Mouse (Mus musculus): ENCODE measurements around the gene Bysl. TPM values are rescaled to one million over a fixed set of nuclear protein-coding genes. Genes with fewer than 3 reads are reported as not detected.
A peak's percentile ranks its signal among the peaks of the same experiment; 100 is the strongest.
"Not testable (repeated sequence)": the region's sequence is repeated elsewhere in the genome, so short reads cannot be mapped to it uniquely, and the experiment has no call there.

Gene Bysl
- 2.5 and 3.4 TPM in 2 replicates for total RNA-seq (2014; rRNA removed)
- 6.7 and 8.1 TPM in 2 replicates for polyA plus RNA-seq (2012; rRNA removed)

DNA sequence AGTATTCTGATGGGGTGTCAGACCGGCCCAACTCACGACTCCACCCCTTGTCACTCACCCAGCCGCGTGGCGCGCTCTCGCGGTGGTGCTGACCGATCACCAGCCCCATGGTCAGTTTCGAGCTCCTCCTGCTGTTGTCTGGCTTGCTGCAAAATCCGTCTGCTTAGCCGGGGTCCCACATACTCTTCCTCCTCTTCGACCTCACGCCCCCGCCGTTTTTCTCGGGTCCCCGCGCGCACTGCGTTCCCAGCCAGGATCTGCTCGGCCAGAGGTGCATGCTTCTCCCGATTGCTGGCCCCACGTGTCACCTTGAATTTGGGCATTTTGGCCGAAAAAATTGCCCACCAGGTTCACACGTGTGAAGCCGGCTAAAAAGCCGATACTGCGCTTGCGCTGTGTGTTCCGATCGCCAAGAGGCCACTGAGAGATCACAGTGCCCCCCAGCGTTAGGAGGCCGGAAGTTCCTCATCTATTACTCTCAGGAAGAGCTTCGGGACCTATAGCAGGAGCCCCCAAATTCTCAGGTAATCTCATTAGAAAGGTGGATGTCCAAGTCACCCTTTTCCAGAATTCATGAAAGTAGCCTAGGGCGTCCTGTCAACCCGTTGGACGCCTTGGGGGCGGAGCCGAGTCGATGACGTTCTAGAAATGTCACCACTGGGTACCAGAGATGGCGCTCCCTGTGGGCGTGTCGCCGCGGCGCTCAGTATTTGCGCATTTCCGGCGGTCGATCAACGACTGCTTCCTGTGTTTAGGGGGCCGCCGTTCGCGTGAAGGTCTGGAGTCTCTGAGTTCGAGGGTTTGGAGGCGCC lies at the start of gene Bysl, which contains the start of the genes Med20 and Gm20517:
Gene Bysl (minus strand): TSS at position 644 of the 812 bp plus-strand sequence.
Gene Med20 (plus strand): TSS at position 734 of the 812 bp plus-strand sequence.
Gene Gm20517 (plus strand): TSS at position 741 of the 812 bp plus-strand sequence.
- peak; percentile 87 for TF ChIP-seq CTCF (IDR thresholded peaks at IDR 0.05; ENCODE audit: low read depth, low read length)
- peak; percentile 66; the same call in 1 of the 2 replicates for TF ChIP-seq POLR2A (IDR thresholded peaks at IDR 0.05; ENCODE audit: extremely low read depth, insufficient read depth, low read length)
- Histone ChIP-seq H3K27me3 (ENCODE audit: control insufficient read depth, insufficient read depth, low read length) (no peaks in the 10 kb centered on the region), H3K36me3 (ENCODE audit: control insufficient read depth, insufficient read depth, low read length) (peaks cover 6% of the 10 kb centered on the region), H3K4me3 (ENCODE audit: insufficient read depth, low read depth, low read length) (peak within 1 kb of the TSS; percentile 66), H3K9ac (ENCODE audit: low read depth, low read length) (peak within 1 kb of the TSS; percentile 85), H3K27ac (replicated peaks; ENCODE audit: insufficient read depth, low read depth, low read length) (peak within 1 kb of the TSS; percentile 83), H3K4me1 (ENCODE audit: control insufficient read depth, insufficient read depth, low read length) (peaks cover 11% of the 10 kb centered on the region), H3K79me2 (ENCODE audit: control insufficient read depth, insufficient read depth, low read length) (peaks cover 40% of the 10 kb centered on the region)
- under 1% methylated on average over 59 of the region's 59 CpGs for WGBS
- peak; percentile 85 for DNase-seq (ENCODE audit: extremely low read depth, low read depth, low spot score)

DNA sequence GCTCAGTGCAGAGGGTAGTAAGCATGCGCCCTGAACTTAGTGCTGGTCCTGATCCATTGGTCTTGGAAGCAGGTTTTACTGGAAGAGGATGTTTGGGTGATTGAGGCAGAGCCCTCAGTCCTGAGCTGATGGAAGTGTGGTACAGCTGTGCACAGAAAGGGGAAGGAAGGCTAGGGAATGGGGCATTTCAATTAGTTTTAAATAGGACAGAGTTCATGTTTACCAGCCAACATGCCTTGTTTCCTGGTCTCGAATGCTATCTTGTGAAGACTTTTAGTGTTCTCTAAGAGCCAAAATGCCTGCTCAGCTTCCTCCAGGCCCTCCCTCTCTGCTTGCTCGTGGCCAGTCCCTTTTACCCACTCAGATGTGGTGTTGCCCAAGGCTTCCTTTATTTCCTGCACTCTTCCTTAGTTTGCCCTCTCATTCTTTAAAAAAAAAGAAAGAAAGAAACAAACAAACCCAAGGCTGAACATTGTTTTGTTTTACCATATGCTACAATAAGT lies 47.5 kb upstream of the Bysl start:
- WGBS: 63% methylated on average over 3 of the region's 3 CpGs
- Histone ChIP-seq H3K27me3 (ENCODE audit: control insufficient read depth, insufficient read depth, low read length) (no peaks in the 10 kb centered on the region), H3K4me3 (ENCODE audit: insufficient read depth, low read depth, low read length) (no peak overlapping the region), H3K79me2 (ENCODE audit: control insufficient read depth, insufficient read depth, low read length) (no peaks in the 10 kb centered on the region), H3K27ac (replicated peaks; ENCODE audit: insufficient read depth, low read depth, low read length) (no peak overlapping the region), H3K36me3 (ENCODE audit: control insufficient read depth, insufficient read depth, low read length) (no peaks in the 10 kb centered on the region), H3K4me1 (ENCODE audit: control insufficient read depth, insufficient read depth, low read length) (no peaks in the 10 kb centered on the region), H3K9ac (ENCODE audit: low read depth, low read length) (no peak overlapping the region)
- TF ChIP-seq CTCF (IDR thresholded peaks at IDR 0.05; ENCODE audit: low read depth, low read length) (no peak), POLR2A (IDR thresholded peaks at IDR 0.05; ENCODE audit: extremely low read depth, insufficient read depth, low read length) (no peak)
- DNase-seq (ENCODE audit: extremely low read depth, low read depth, low spot score): no peak

DNA sequence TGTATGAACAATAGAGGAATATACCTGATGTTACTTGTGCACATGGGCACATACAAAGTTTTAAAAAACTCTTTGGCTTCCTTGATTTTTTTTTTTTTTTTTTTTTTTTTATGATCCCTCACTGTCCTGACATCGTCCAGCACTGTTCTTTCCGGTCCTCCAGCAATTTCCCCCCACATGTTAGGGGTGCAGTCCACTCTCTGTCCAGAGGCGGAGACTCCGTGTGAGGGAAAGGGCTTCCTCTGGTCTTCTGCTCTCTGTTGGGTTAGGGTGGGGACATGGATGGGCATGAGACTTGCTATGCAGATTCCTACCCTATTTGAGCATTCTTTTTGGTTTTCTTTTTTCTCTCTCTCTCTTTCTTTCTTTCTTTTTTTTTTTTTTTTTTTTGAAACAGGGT lies 46.6 kb upstream of the Bysl start:
- no peak for TF ChIP-seq CTCF (IDR thresholded peaks at IDR 0.05; ENCODE audit: low read depth, low read length)
- no peak for TF ChIP-seq POLR2A (IDR thresholded peaks at IDR 0.05; ENCODE audit: extremely low read depth, insufficient read depth, low read length)
- no peak overlapping the region for H3K4me3 ChIP-seq (ENCODE audit: insufficient read depth, low read depth, low read length)
- no peak overlapping the region for H3K27ac ChIP-seq (replicated peaks; ENCODE audit: insufficient read depth, low read depth, low read length)
- H3K79me2 ChIP-seq (ENCODE audit: control insufficient read depth, insufficient read depth, low read length): no peaks in the 10 kb centered on the region
- no peaks in the 10 kb centered on the region for H3K4me1 ChIP-seq (ENCODE audit: control insufficient read depth, insufficient read depth, low read length)
- H3K36me3 ChIP-seq (ENCODE audit: control insufficient read depth, insufficient read depth, low read length): no peaks in the 10 kb centered on the region
- H3K27me3 ChIP-seq (ENCODE audit: control insufficient read depth, insufficient read depth, low read length): no peaks in the 10 kb centered on the region
- no peak overlapping the region for H3K9ac ChIP-seq (ENCODE audit: low read depth, low read length)
- no peak for DNase-seq (ENCODE audit: extremely low read depth, low read depth, low spot score)
- WGBS: 82% methylated on average over 4 of the region's 4 CpGs

DNA sequence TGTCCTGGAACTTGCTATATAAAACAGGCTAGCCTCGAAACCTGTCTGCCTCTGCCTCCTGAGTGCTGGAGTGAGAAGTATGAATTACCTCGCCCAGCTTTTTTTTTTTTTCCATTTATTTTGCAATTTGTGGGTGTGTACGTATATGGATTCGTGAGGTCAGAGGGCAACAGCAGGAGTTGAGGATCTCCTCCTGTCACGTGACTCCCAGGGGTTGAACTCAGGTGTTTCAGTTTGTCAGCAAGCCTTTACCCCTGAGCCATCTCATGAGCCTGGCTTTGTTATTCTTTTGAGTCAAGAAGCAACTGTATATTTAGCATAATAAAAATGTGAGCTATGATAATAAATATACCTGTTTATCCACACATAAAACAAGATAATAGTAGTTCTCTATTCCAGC lies 44.4 kb upstream of the Bysl start:
- no peak for TF ChIP-seq POLR2A (IDR thresholded peaks at IDR 0.05; ENCODE audit: extremely low read depth, insufficient read depth, low read length)
- no peak for TF ChIP-seq CTCF (IDR thresholded peaks at IDR 0.05; ENCODE audit: low read depth, low read length)

DNA sequence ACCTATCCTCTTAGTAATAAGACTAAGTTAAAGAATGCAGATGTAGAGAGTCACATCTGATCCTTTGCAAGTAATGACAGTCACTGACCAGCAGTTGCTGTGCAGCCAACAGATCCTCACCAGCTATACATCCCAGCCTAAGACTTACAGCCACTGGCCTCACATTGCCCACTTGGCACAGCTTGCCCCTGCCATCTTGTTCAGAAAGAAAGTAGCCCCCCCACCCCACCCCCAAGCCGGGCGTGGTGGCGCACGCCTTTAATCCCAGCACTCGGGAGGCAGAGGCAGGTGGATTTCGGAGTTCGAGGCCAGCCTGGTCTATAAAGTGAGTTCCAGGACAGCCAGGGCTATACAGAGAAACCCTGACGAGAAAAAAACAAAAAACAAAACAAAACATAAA lies 43.1 kb upstream of the Bysl start:
- not testable (repeated sequence) for H3K79me2 ChIP-seq (ENCODE audit: control insufficient read depth, insufficient read depth, low read length); DNase-seq (ENCODE audit: extremely low read depth, low read depth, low spot score); H3K27ac ChIP-seq (replicated peaks; ENCODE audit: insufficient read depth, low read depth, low read length); H3K9ac ChIP-seq (ENCODE audit: low read depth, low read length); H3K27me3 ChIP-seq (ENCODE audit: control insufficient read depth, insufficient read depth, low read length); H3K4me3 ChIP-seq (ENCODE audit: insufficient read depth, low read depth, low read length); H3K4me1 ChIP-seq (ENCODE audit: control insufficient read depth, insufficient read depth, low read length); H3K36me3 ChIP-seq (ENCODE audit: control insufficient read depth, insufficient read depth, low read length)
- WGBS: 98% methylated on average over 8 of the region's 8 CpGs

More for the DNA sequence above, 44.4 kb upstream of the Bysl start:
- Histone ChIP-seq H3K79me2 (ENCODE audit: control insufficient read depth, insufficient read depth, low read length) (no peaks in the 10 kb centered on the region; the same call in 1 of the 2 replicates), H3K27me3 (ENCODE audit: control insufficient read depth, insufficient read depth, low read length) (no peaks in the 10 kb centered on the region), H3K4me3 (ENCODE audit: insufficient read depth, low read depth, low read length) (no peak overlapping the region), H3K9ac (ENCODE audit: low read depth, low read length) (no peak overlapping the region), H3K36me3 (ENCODE audit: control insufficient read depth, insufficient read depth, low read length) (no peaks in the 10 kb centered on the region), H3K27ac (replicated peaks; ENCODE audit: insufficient read depth, low read depth, low read length) (no peak overlapping the region), H3K4me1 (ENCODE audit: control insufficient read depth, insufficient read depth, low read length) (no peaks in the 10 kb centered on the region)
- DNase-seq (ENCODE audit: extremely low read depth, low read depth, low spot score): peak; percentile 61
- 38% methylated on average over 5 of the region's 5 CpGs for WGBS

DNA sequence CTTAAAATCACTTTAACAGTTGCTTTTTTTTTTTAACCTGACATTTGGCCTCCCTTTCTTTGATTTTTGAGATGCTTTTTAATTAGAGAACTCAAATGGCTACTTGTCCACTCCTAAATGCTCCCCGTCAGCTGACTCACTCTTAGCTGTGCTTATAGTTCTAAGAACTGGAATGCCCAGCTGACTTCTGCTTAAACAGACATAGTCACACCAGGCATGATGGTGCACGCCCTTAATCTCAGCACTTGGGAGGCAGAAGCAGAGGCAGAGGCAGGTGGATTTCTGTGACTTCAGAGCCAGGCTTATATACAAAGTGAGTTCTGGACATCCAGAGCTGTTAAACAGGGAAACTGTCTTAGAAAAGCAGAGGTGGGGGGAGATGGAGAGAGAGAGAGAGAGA lies 40.7 kb upstream of the Bysl start:
- 98% methylated on average over 2 of the region's 2 CpGs for WGBS
- no peak for DNase-seq (ENCODE audit: extremely low read depth, low read depth, low spot score)
- no peak for TF ChIP-seq POLR2A (IDR thresholded peaks at IDR 0.05; ENCODE audit: extremely low read depth, insufficient read depth, low read length)
- TF ChIP-seq CTCF (IDR thresholded peaks at IDR 0.05; ENCODE audit: low read depth, low read length): no peak

More for the DNA sequence above, 40.7 kb upstream of the Bysl start:
- Histone ChIP-seq H3K4me3 (ENCODE audit: insufficient read depth, low read depth, low read length) (no peak overlapping the region), H3K79me2 (ENCODE audit: control insufficient read depth, insufficient read depth, low read length) (no peaks in the 10 kb centered on the region; the same call in 1 of the 2 replicates), H3K27me3 (ENCODE audit: control insufficient read depth, insufficient read depth, low read length) (no peaks in the 10 kb centered on the region), H3K9ac (ENCODE audit: low read depth, low read length) (no peak overlapping the region), H3K27ac (replicated peaks; ENCODE audit: insufficient read depth, low read depth, low read length) (no peak overlapping the region), H3K4me1 (ENCODE audit: control insufficient read depth, insufficient read depth, low read length) (no peaks in the 10 kb centered on the region), H3K36me3 (ENCODE audit: control insufficient read depth, insufficient read depth, low read length) (no peaks in the 10 kb centered on the region)

Data from liver, adult 2 months (tissue).